ENCODE assay signal across 20 mouse cellular contexts in genomic region chr11:55992799-55993198, GRCm38 (mm10). TPM values are rescaled to one million over a fixed set of nuclear protein-coding genes. Genes with fewer than 3 reads are reported as not detected.
A peak's percentile ranks its signal among the peaks of the same experiment; 100 is the strongest.
DNase-seq lines count a peak whose midpoint lies in the region; ATAC-seq and TF ChIP-seq lines count a peak whose summit lies in the region.
"Had no signal": no experiment of that assay in that cellular context is flagged by ENCODE, and none has a peak within 500 bp of the region (broad histone marks: within the 10 kb centered on the region; RNA-seq: fewer than 3 reads in every experiment).

No protein-coding gene starts in this region.

- no peak overlapping the region for H3K27ac ChIP-seq in intestine, postnatal 0 days (ENCODE audit: low read depth, low read length)
- H3K27ac ChIP-seq in intestine, embryonic 15.5 days, result no peak overlapping the region
- no peak overlapping the region for H3K27ac ChIP-seq in lung, postnatal 0 days (ENCODE audit: low read length)
- H3K27ac ChIP-seq in ES-Bruce4 (ENCODE audit: insufficient read depth, low read length), result no peak overlapping the region
- H3K27ac ChIP-seq: forebrain, embryonic 15.5 days; heart, embryonic 10.5 days; neural tube, embryonic 15.5 days; stomach, postnatal 0 days had no signal

- no peaks in the 10 kb centered on the region for H3K9me3 ChIP-seq in intestine, postnatal 0 days (ENCODE audit: control insufficient read depth)
- no peaks in the 10 kb centered on the region for H3K9me3 ChIP-seq in intestine, embryonic 15.5 days
- no peaks in the 10 kb centered on the region for H3K9me3 ChIP-seq in lung, postnatal 0 days (ENCODE audit: low read length)
- H3K9me3 ChIP-seq in ES-Bruce4 (replicated peaks; ENCODE audit: control insufficient read depth, insufficient read depth, low read length, poor library complexity, severe bottlenecking), result no peaks in the 10 kb centered on the region
- H3K9me3 ChIP-seq: forebrain, embryonic 15.5 days; heart, embryonic 10.5 days; neural tube, embryonic 15.5 days had no signal

- no peak for DNase-seq in lung, postnatal 0 days (ENCODE audit: low spot score)
- no peak for DNase-seq in lung, postnatal 10 days
- DNase-seq in R1 (ENCODE audit: low read depth, low spot score), result peak; percentile 20
- no peak for DNase-seq in ovary, postnatal 36 days (ENCODE audit: low spot score)
- DNase-seq: adrenal gland, adult 2 months; cerebellum, adult 18-20 months; kidney, adult 2 months; kidney, postnatal 10 days; liver had no signal

- H3K9ac ChIP-seq in intestine, postnatal 0 days (ENCODE audit: low read depth, low read length), result no peak overlapping the region
- no peak overlapping the region for H3K9ac ChIP-seq in intestine, embryonic 15.5 days
- no peak overlapping the region for H3K9ac ChIP-seq in lung, postnatal 0 days (replicated peaks; ENCODE audit: low read depth)
- H3K9ac ChIP-seq in ES-Bruce4 (ENCODE audit: low read depth, poor library complexity, severe bottlenecking), result no peak overlapping the region
- H3K9ac ChIP-seq: forebrain, embryonic 15.5 days; neural tube, embryonic 15.5 days had no signal

- 0 out of 2 replicates have a peak, but pooled peaks cover 4% of the 10 kb centered on the region for H3K27me3 ChIP-seq in intestine, postnatal 0 days (replicated peaks; ENCODE audit: control insufficient read depth, insufficient read depth, low read length)
- no peaks in the 10 kb centered on the region for H3K27me3 ChIP-seq in intestine, embryonic 15.5 days (replicated peaks)
- no peaks in the 10 kb centered on the region for H3K27me3 ChIP-seq in lung, postnatal 0 days (replicated peaks; ENCODE audit: insufficient read depth, low read length)
- H3K27me3 ChIP-seq in ES-Bruce4 (ENCODE audit: control insufficient read depth, insufficient read depth, low read length, poor library complexity, severe bottlenecking), result no peaks in the 10 kb centered on the region; the same call in 1 of the 2 replicates
- H3K27me3 ChIP-seq: forebrain, embryonic 15.5 days; neural tube, embryonic 15.5 days had no signal

- 52% methylated on average over 1 of the region's 1 CpGs for WGBS in intestine, postnatal 0 days
- WGBS in intestine, embryonic 15.5 days, result 64% methylated on average over 1 of the region's 1 CpGs
- 33% methylated on average over 1 of the region's 1 CpGs for WGBS in lung, postnatal 0 days

- no peak for ATAC-seq in intestine, postnatal 0 days
- ATAC-seq in intestine, embryonic 15.5 days, result no peak
- ATAC-seq in lung, postnatal 0 days, result no peak
- ATAC-seq: forebrain, embryonic 15.5 days; Patski had no signal

- H3K4me2 ChIP-seq in intestine, postnatal 0 days (replicated peaks; ENCODE audit: low read depth), result no peak overlapping the region
- no peak overlapping the region for H3K4me2 ChIP-seq in intestine, embryonic 15.5 days (replicated peaks)
- no peak overlapping the region for H3K4me2 ChIP-seq in lung, postnatal 0 days (replicated peaks; ENCODE audit: low read depth, low read length)
- H3K4me2 ChIP-seq: forebrain, embryonic 15.5 days; neural tube, embryonic 15.5 days had no signal

- H3K4me3 ChIP-seq in intestine, postnatal 0 days (ENCODE audit: low read depth, low read length), result no peak overlapping the region
- H3K4me3 ChIP-seq in intestine, embryonic 15.5 days (replicated peaks), result no peak overlapping the region
- no peak overlapping the region for H3K4me3 ChIP-seq in lung, postnatal 0 days (ENCODE audit: low read depth, low read length)
- no peak overlapping the region for H3K4me3 ChIP-seq in ES-Bruce4 (ENCODE audit: low read depth, low read length)
- H3K4me3 ChIP-seq: forebrain, embryonic 15.5 days; heart, embryonic 10.5 days; neural tube, embryonic 15.5 days had no signal

- no peaks in the 10 kb centered on the region for H3K36me3 ChIP-seq in intestine, postnatal 0 days (ENCODE audit: control insufficient read depth, insufficient read depth)
- no peaks in the 10 kb centered on the region for H3K36me3 ChIP-seq in intestine, embryonic 15.5 days
- no peaks in the 10 kb centered on the region for H3K36me3 ChIP-seq in lung, postnatal 0 days (ENCODE audit: insufficient read depth, low read length)
- H3K36me3 ChIP-seq in ES-Bruce4 (ENCODE audit: control insufficient read depth, insufficient read depth, low read length, poor library complexity, severe bottlenecking), result no peaks in the 10 kb centered on the region
- H3K36me3 ChIP-seq: forebrain, embryonic 15.5 days; heart, embryonic 10.5 days; neural tube, embryonic 15.5 days had no signal

- TF ChIP-seq EP300 in lung, postnatal 0 days (IDR thresholded peaks at IDR 0.05), result no peak
- TF ChIP-seq EP300 in ES-Bruce4 (IDR thresholded peaks at IDR 0.05; ENCODE audit: insufficient read depth, low read depth, low read length), result no peak

- TF ChIP-seq CTCF in intestine, postnatal 0 days (IDR thresholded peaks at IDR 0.05; ENCODE audit: low read depth), result peak; percentile 27; the same call in 1 of the 2 replicates
- TF ChIP-seq CTCF in lung, postnatal 0 days (IDR thresholded peaks at IDR 0.05), result peak; percentile 5; the same call in 1 of the 2 replicates
- peak; percentile 34 for TF ChIP-seq CTCF in ES-Bruce4 (IDR thresholded peaks at IDR 0.05; ENCODE audit: low read depth, low read length)

- no peak for TF ChIP-seq POLR2A in ES-Bruce4 (IDR thresholded peaks at IDR 0.05; ENCODE audit: insufficient read depth, low read length)

- no peaks in the 10 kb centered on the region for H3K4me1 ChIP-seq in intestine, postnatal 0 days (replicated peaks; ENCODE audit: control insufficient read depth, insufficient read depth, low read length)
- no peaks in the 10 kb centered on the region for H3K4me1 ChIP-seq in intestine, embryonic 15.5 days (replicated peaks)
- H3K4me1 ChIP-seq in lung, postnatal 0 days (ENCODE audit: insufficient read depth, low read depth, low read length), result no peaks in the 10 kb centered on the region
- H3K4me1 ChIP-seq in ES-Bruce4 (ENCODE audit: control insufficient read depth, insufficient read depth, low read length), result no peaks in the 10 kb centered on the region
- H3K4me1 ChIP-seq: forebrain, embryonic 15.5 days; heart, embryonic 10.5 days had no signal

RNA-seq across cellular contexts. Expression of gene Nmur2, which starts 48.0 kb away (rescaled TPM):
- 0.44 and 0.73 TPM in 2 replicates for polyA plus RNA-seq in intestine, postnatal 0 days (2015; fragmentation: Nextera tagmentation; extraction: Ambion mirVana)
- 0.38 and 0.47 TPM in 2 replicates for polyA plus RNA-seq in intestine, embryonic 15.5 days (2015; fragmentation: Nextera tagmentation; extraction: Ambion mirVana)
- polyA plus RNA-seq in lung, postnatal 0 days (2015; fragmentation: Nextera tagmentation; extraction: Ambion mirVana), result not detected in 2 replicates
- polyA plus RNA-seq in ES-Bruce4 (2011; ENCODE audit: insufficient read depth, insufficient read length, low read depth, missing spikeins), result not detected in 2 replicates
- polyA plus RNA-seq: adrenal gland, adult 2 months; C2C12; heart, postnatal 0 days; kidney, adult 2 months; liver, embryonic 16.5 days; Patski had no signal
